Mouse (Mus musculus) heart, embryonic 15.5 days (tissue): Measurements from ENCODE around the gene Npas3. TPM values are rescaled to one million over a fixed set of nuclear protein-coding genes. Genes with fewer than 3 reads are reported as not detected.
A peak's percentile ranks its signal among the peaks of the same experiment; 100 is the strongest.

Source experiments
- ATAC-seq: fragments of 200-750 bp; cut with Nextera tagmentation; replicated peaks from 2 replicates; pipeline ENCODE4 v1.8.0; 2017; ENCODE audit warnings: low read depth, moderate TSS enrichment; ENCODE audit not compliant: insufficient number of reproducible peaks, insufficient read depth, low FRiP score
- H3K27ac ChIP-seq: fragments of 300-500 bp; sonication (generic); 2 replicates; pipeline ENCODE4 v1.5.1; 2015; ENCODE audit warnings: mild to moderate bottlenecking, inconsistent platforms
- H3K27me3 ChIP-seq: fragments of 300-500 bp; sonication (generic); 2 replicates; pipeline ENCODE4 v1.6.1; 2015; ENCODE audit warnings: inconsistent platforms
- H3K36me3 ChIP-seq: fragments of 300-500 bp; sonication (generic); 2 replicates; pipeline ENCODE4 v1.6.1; 2015; ENCODE audit warnings: mild to moderate bottlenecking, inconsistent platforms
- H3K4me1 ChIP-seq: fragments of 300-500 bp; sonication (generic); replicated peaks from 2 replicates; pipeline ENCODE4 v1.6.1; 2015; ENCODE audit warnings: inconsistent platforms
- H3K4me2 ChIP-seq: fragments of 300-500 bp; sonication (generic); 2 replicates; pipeline ENCODE4 v1.6.1; 2015; ENCODE audit warnings: inconsistent platforms, mild to moderate bottlenecking, moderate library complexity
- H3K4me3 ChIP-seq: fragments of 300-500 bp; sonication (generic); 2 replicates; pipeline ENCODE4 v1.5.1; 2015; ENCODE audit warnings: mild to moderate bottlenecking, inconsistent platforms
- H3K9ac ChIP-seq: fragments of 300-500 bp; sonication (generic); 2 replicates; pipeline ENCODE4 v1.6.1; 2015; ENCODE audit warnings: mild to moderate bottlenecking, inconsistent platforms
- H3K9me3 ChIP-seq: fragments of 300-500 bp; sonication (generic); replicated peaks from 2 replicates; pipeline ENCODE4 v1.6.1; 2016; ENCODE audit warnings: inconsistent platforms
- WGBS: fragments of 180-500 bp; shearing (Covaris S2); methylation state at CpG from one replicate; pipeline ENCODE4 v1.1.7; 2015; ENCODE audit warnings: mixed read lengths; 5-methylcytosine and 5-hydroxymethylcytosine counted together
- polyA plus RNA-seq: library from polyadenylated mRNA; unstranded; fragments of >200 nt; fragmentation: Nextera tagmentation; extraction: Ambion mirVana; gene quantifications from 2 replicates; pipeline ENCODE4 v1.2.1, GENCODE M21; 2015

The Npas3 gene
- polyA plus RNA-seq, 1 experiment from 2014 or later = 0.82 TPM

GRCm38 (mm10) chr12:53841928-53842671 lies 593.6 kb downstream of the Npas3 start:
- H3K27me3 ChIP-seq = no peaks in the 10 kb centered on the region
- H3K9ac ChIP-seq = no peak overlapping the region
- no peaks in the 10 kb centered on the region for H3K36me3 ChIP-seq
- H3K9me3 ChIP-seq = no peaks in the 10 kb centered on the region
- H3K4me3 ChIP-seq = no peak overlapping the region
- H3K27ac ChIP-seq = no peak overlapping the region
- peak overlapping the region; percentile 52 for H3K4me2 ChIP-seq
- 32% methylated on average over 16 of the region's 16 CpGs for WGBS
- peaks cover 6% of the 10 kb centered on the region for H3K4me1 ChIP-seq
- no peak for ATAC-seq

GRCm38 (mm10) chr12:53843626-53844025 lies 595.1 kb downstream of the Npas3 start:
- WGBS = 79% methylated on average over 3 of the region's 3 CpGs
- H3K4me1 ChIP-seq = peaks cover 6% of the 10 kb centered on the region
- no peaks in the 10 kb centered on the region for H3K36me3 ChIP-seq
- H3K4me2 ChIP-seq = no peak overlapping the region
- H3K4me3 ChIP-seq = no peak overlapping the region
- ATAC-seq = no peak
- H3K9ac ChIP-seq = no peak overlapping the region
- no peak overlapping the region for H3K27ac ChIP-seq
- H3K27me3 ChIP-seq = no peaks in the 10 kb centered on the region
- no peaks in the 10 kb centered on the region for H3K9me3 ChIP-seq

GRCm38 (mm10) chr12:53846154-53846665 lies 597.7 kb downstream of the Npas3 start:
- Histone ChIP-seq H3K36me3 (no peaks in the 10 kb centered on the region), H3K4me3 (no peak overlapping the region), H3K27ac (no peak overlapping the region), H3K27me3 (no peaks in the 10 kb centered on the region), H3K4me1 (peaks cover 6% of the 10 kb centered on the region), H3K9me3 (no peaks in the 10 kb centered on the region), H3K4me2 (no peak overlapping the region), H3K9ac (no peak overlapping the region)
- no peak for ATAC-seq
- WGBS = 69% methylated on average over 12 of the region's 12 CpGs

- no peak overlapping the region for H3K9ac ChIP-seq
- no peak overlapping the region for H3K4me2 ChIP-seq
- no peaks in the 10 kb centered on the region for H3K36me3 ChIP-seq
- WGBS = 67% methylated on average over 2 of the region's 2 CpGs
- no peaks in the 10 kb centered on the region for H3K4me1 ChIP-seq
- H3K27me3 ChIP-seq = no peaks in the 10 kb centered on the region
- H3K27ac ChIP-seq = no peak overlapping the region
- no peaks in the 10 kb centered on the region for H3K9me3 ChIP-seq
- H3K4me3 ChIP-seq = no peak overlapping the region
- ATAC-seq = no peak
Measured at GRCm38 (mm10) chr12:53849263-53849662, 600.8 kb downstream of the Npas3 start.

- Histone ChIP-seq H3K4me2 (no peak overlapping the region), H3K36me3 (no peaks in the 10 kb centered on the region), H3K27me3 (no peaks in the 10 kb centered on the region), H3K9ac (no peak overlapping the region), H3K27ac (no peak overlapping the region), H3K9me3 (no peaks in the 10 kb centered on the region), H3K4me1 (no peaks in the 10 kb centered on the region), H3K4me3 (no peak overlapping the region)
- no peak for ATAC-seq
- 59% methylated on average over 2 of the region's 2 CpGs for WGBS
Measured at GRCm38 (mm10) chr12:53852432-53852831, 604.0 kb downstream of the Npas3 start.

- no peaks in the 10 kb centered on the region for H3K4me1 ChIP-seq
- no peaks in the 10 kb centered on the region for H3K36me3 ChIP-seq
- no peaks in the 10 kb centered on the region for H3K9me3 ChIP-seq
- no peak for ATAC-seq
- no peak overlapping the region for H3K4me3 ChIP-seq
- H3K27ac ChIP-seq = no peak overlapping the region
- no peak overlapping the region for H3K4me2 ChIP-seq
- H3K9ac ChIP-seq = no peak overlapping the region
- H3K27me3 ChIP-seq = no peaks in the 10 kb centered on the region
Measured at GRCm38 (mm10) chr12:53860176-53860575, 611.7 kb downstream of the Npas3 start.

- Histone ChIP-seq H3K4me3 (no peak overlapping the region), H3K4me1 (no peaks in the 10 kb centered on the region), H3K4me2 (no peak overlapping the region), H3K9ac (no peak overlapping the region), H3K9me3 (no peaks in the 10 kb centered on the region), H3K36me3 (no peaks in the 10 kb centered on the region), H3K27me3 (no peaks in the 10 kb centered on the region), H3K27ac (no peak overlapping the region)
- ATAC-seq = no peak
- WGBS = 62% methylated on average over 6 of the region's 6 CpGs
Measured at GRCm38 (mm10) chr12:53862281-53862680, 613.8 kb downstream of the Npas3 start.

- no peaks in the 10 kb centered on the region for H3K4me1 ChIP-seq
- H3K27me3 ChIP-seq = no peaks in the 10 kb centered on the region
- H3K36me3 ChIP-seq = no peaks in the 10 kb centered on the region
- H3K4me3 ChIP-seq = no peak overlapping the region
- ATAC-seq = no peak
- H3K9me3 ChIP-seq = no peaks in the 10 kb centered on the region
- no peak overlapping the region for H3K27ac ChIP-seq
- no peak overlapping the region for H3K4me2 ChIP-seq
- no peak overlapping the region for H3K9ac ChIP-seq
- whole genome bisulfite sequencing = 69% methylated on average over 5 of the region's 5 CpGs
Measured at GRCm38 (mm10) chr12:53864436-53865136, 616.1 kb downstream of the Npas3 start.

- 63% methylated on average over 2 of the region's 2 CpGs for WGBS
- Histone ChIP-seq H3K9me3 (no peaks in the 10 kb centered on the region), H3K4me3 (no peak overlapping the region)
Measured at GRCm38 (mm10) chr12:53865691-53866090, 617.2 kb downstream of the Npas3 start.

GRCm38 (mm10) chr12:53869981-53870380 lies 621.5 kb downstream of the Npas3 start:
- Histone ChIP-seq H3K36me3 (no peaks in the 10 kb centered on the region), H3K4me2 (no peak overlapping the region), H3K9ac (no peak overlapping the region), H3K4me1 (no peaks in the 10 kb centered on the region), H3K27me3 (no peaks in the 10 kb centered on the region), H3K4me3 (no peak overlapping the region), H3K9me3 (no peaks in the 10 kb centered on the region), H3K27ac (no peak overlapping the region)
- no peak for ATAC-seq
- 79% methylated on average over 4 of the region's 4 CpGs for WGBS

More at GRCm38 (mm10) chr12:53865691-53866090, 617.2 kb downstream of the Npas3 start:
- Histone ChIP-seq H3K27me3 (no peaks in the 10 kb centered on the region), H3K36me3 (no peaks in the 10 kb centered on the region), H3K9ac (no peak overlapping the region), H3K4me1 (no peaks in the 10 kb centered on the region), H3K4me2 (no peak overlapping the region), H3K27ac (no peak overlapping the region)
- ATAC-seq = no peak

- Histone ChIP-seq H3K9me3 (no peaks in the 10 kb centered on the region), H3K4me3 (no peak overlapping the region), H3K27ac (no peak overlapping the region), H3K27me3 (no peaks in the 10 kb centered on the region), H3K4me2 (no peak overlapping the region), H3K9ac (no peak overlapping the region), H3K36me3 (no peaks in the 10 kb centered on the region), H3K4me1 (no peaks in the 10 kb centered on the region)
- no peak for ATAC-seq
- 72% methylated on average over 3 of the region's 3 CpGs for WGBS
Measured at GRCm38 (mm10) chr12:53875226-53875625, 626.7 kb downstream of the Npas3 start.
